Comparison of ENCODE assay signal across 10 mouse cellular contexts in the genomic region with DNA sequence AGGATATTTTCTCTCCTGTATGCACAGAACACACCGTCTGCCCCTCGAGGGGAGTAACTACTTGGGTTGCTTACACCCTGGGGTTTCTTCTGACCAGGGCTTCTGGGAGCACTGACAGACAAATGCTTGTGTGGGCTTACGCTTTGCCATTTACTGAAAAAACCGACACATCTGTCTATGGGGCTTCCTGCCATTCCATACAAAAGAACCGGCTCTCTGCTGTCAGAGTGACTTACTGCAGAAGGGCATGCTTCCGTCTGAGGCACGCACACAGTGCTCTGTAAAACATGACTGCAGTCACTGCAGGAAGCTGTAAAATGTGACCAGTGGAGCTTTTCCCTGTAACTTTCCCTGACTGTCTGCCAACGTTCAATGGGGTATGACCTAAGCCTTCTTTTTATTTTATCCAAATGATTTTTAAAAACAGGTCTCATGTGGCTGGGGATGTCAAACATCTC. TPM values are rescaled to one million over a fixed set of nuclear protein-coding genes. Genes with fewer than 3 reads are reported as not detected.
DNase-seq lines count a peak whose midpoint lies in the region; ATAC-seq and TF ChIP-seq lines count a peak whose summit lies in the region.
"Had no signal": no experiment of that assay in that cellular context is flagged by ENCODE, and none has a peak within 500 bp of the region (broad histone marks: within the 10 kb centered on the region; RNA-seq: fewer than 3 reads in every experiment).

No protein-coding gene starts in this region.

- DNase-seq in heart, postnatal 25 days (ENCODE audit: low spot score) = no peak
- DNase-seq in kidney, postnatal 25 days = peak; percentile 57 to 76
- no peak for DNase-seq in thymus, adult 2 months
- DNase-seq in liver, postnatal 0 days = no peak
- DNase-seq: cerebellum, adult 11-12 months had no signal

- 0 out of 2 replicates have a peak, but pooled peaks cover 7% of the 10 kb centered on the region for H3K4me1 ChIP-seq in heart, embryonic 11.5 days (ENCODE audit: control insufficient read depth, insufficient read depth, low read length)
- peaks cover 9 to 21% of the 10 kb centered on the region in 2 experiments for H3K4me1 ChIP-seq in heart, embryonic 14.5 days (ENCODE audit: control insufficient read depth in 2 of 2, insufficient read depth in 2 of 2, low read length in 2 of 2)
- H3K4me1 ChIP-seq in neural tube, embryonic 14.5 days (ENCODE audit: control insufficient read depth, insufficient read depth, low read length) = peaks cover 10% of the 10 kb centered on the region; the same call in 1 of the 2 replicates
- H3K4me1 ChIP-seq in thymus, adult 2 months (replicated peaks; ENCODE audit: control insufficient read depth, insufficient read depth, low read length) = no peaks in the 10 kb centered on the region
- no peaks in the 10 kb centered on the region for H3K4me1 ChIP-seq in liver, postnatal 0 days (ENCODE audit: insufficient read depth)
- H3K4me1 ChIP-seq: liver, embryonic 15.5 days had no signal

- no peak for ATAC-seq in heart, embryonic 11.5 days (replicated peaks; ENCODE audit: insufficient number of reproducible peaks, low FRiP score, low TSS enrichment)
- peak; percentile 78 for ATAC-seq in heart, embryonic 14.5 days (ENCODE audit: insufficient number of reproducible peaks, insufficient read depth, low FRiP score, low read depth)
- ATAC-seq in neural tube, embryonic 14.5 days (ENCODE audit: low read depth) = peak; percentile 54; the same call in 1 of the 2 replicates
- ATAC-seq in frontal cortex, adult (ENCODE audit: low TSS enrichment) = no peak
- ATAC-seq in liver, postnatal 0 days = no peak

- 34% methylated on average over 8 of the region's 8 CpGs for WGBS in heart, embryonic 11.5 days (ENCODE audit: insufficient replicate concordance)
- WGBS in heart, embryonic 14.5 days = 19% methylated on average over 8 of the region's 8 CpGs
- WGBS in neural tube, embryonic 14.5 days = 3% methylated on average over 8 of the region's 8 CpGs
- WGBS in thymus, adult 2 months = 21% methylated on average over 8 of the region's 8 CpGs
- 31% methylated on average over 8 of the region's 8 CpGs for WGBS in liver, postnatal 0 days (ENCODE audit: insufficient replicate concordance)

- no peak overlapping the region; the same call in 1 of the 2 replicates for H3K9ac ChIP-seq in heart, embryonic 11.5 days (ENCODE audit: low read depth, low read length)
- peak overlapping the region; percentile 30; the same call in 1 of the 2 replicates for H3K9ac ChIP-seq in heart, embryonic 14.5 days (ENCODE audit: low read length)
- no peak overlapping the region for H3K9ac ChIP-seq in neural tube, embryonic 14.5 days (replicated peaks; ENCODE audit: low read depth, low read length)
- H3K9ac ChIP-seq in liver, postnatal 0 days (replicated peaks) = no peak overlapping the region
- H3K9ac ChIP-seq: liver, embryonic 15.5 days had no signal

- no peaks in the 10 kb centered on the region for H3K36me3 ChIP-seq in heart, embryonic 11.5 days (ENCODE audit: control insufficient read depth, insufficient read depth, low read length)
- no peaks in the 10 kb centered on the region for H3K36me3 ChIP-seq in heart, embryonic 14.5 days (ENCODE audit: control insufficient read depth, insufficient read depth, low read length)
- H3K36me3 ChIP-seq in neural tube, embryonic 14.5 days (ENCODE audit: control insufficient read depth, insufficient read depth, low read length) = no peaks in the 10 kb centered on the region
- H3K36me3 ChIP-seq in thymus, adult 2 months (ENCODE audit: control insufficient read depth, insufficient read depth, low read length) = no peaks in the 10 kb centered on the region
- H3K36me3 ChIP-seq in liver, postnatal 0 days (replicated peaks; ENCODE audit: insufficient read depth, low read length) = no peaks in the 10 kb centered on the region
- H3K36me3 ChIP-seq: liver, embryonic 15.5 days had no signal

- no peak for TF ChIP-seq POLR2A in thymus, adult 2 months (IDR thresholded peaks at IDR 0.05; ENCODE audit: control insufficient read depth, extremely low read depth, insufficient read depth, low read length, poor library complexity)

- H3K4me2 ChIP-seq in heart, embryonic 11.5 days = no peak overlapping the region; the same call in 1 of the 2 replicates
- no peak overlapping the region for H3K4me2 ChIP-seq in heart, embryonic 14.5 days (ENCODE audit: low read length)
- no peak overlapping the region; the same call in 1 of the 2 replicates for H3K4me2 ChIP-seq in neural tube, embryonic 14.5 days (ENCODE audit: low read depth, low read length)
- H3K4me2 ChIP-seq in liver, postnatal 0 days (ENCODE audit: low read depth, low read length) = no peak overlapping the region
- H3K4me2 ChIP-seq: liver, embryonic 15.5 days had no signal

- intact Hi-C loops in heart, postnatal 25 days (cut with DNase I) = loop anchor here (5.0 kb wide), 1 partner anchor 218 kb away; no protein-coding TSS in a partner anchor

- H3K27ac ChIP-seq in heart, embryonic 11.5 days (ENCODE audit: low read depth, low read length) = peak overlapping the region; percentile 62
- peak overlapping the region; percentile 53 to 74 for H3K27ac ChIP-seq in heart, embryonic 14.5 days (replicated peaks in 1 of 2; ENCODE audit: control insufficient read depth in 1 of 2, insufficient read depth in 1 of 2, low read depth in 2 of 2, low read length in 2 of 2)
- H3K27ac ChIP-seq in neural tube, embryonic 14.5 days (ENCODE audit: low read depth, low read length) = no peak overlapping the region
- no peak overlapping the region for H3K27ac ChIP-seq in thymus, adult 2 months (ENCODE audit: control insufficient read depth, insufficient read depth, low read length)
- no peak overlapping the region; the same call in 1 of the 2 replicates for H3K27ac ChIP-seq in liver, postnatal 0 days (ENCODE audit: low read depth)
- H3K27ac ChIP-seq: liver, embryonic 15.5 days had no signal

- TF ChIP-seq CTCF in thymus, adult 2 months (IDR thresholded peaks at IDR 0.05; ENCODE audit: borderline replicate concordance, control insufficient read depth, extremely low read depth, insufficient read depth, low read length, poor library complexity) = no peak
- no peak for TF ChIP-seq CTCF in liver, postnatal 0 days (IDR thresholded peaks at IDR 0.05; ENCODE audit: low read depth)

- no peaks in the 10 kb centered on the region for H3K9me3 ChIP-seq in heart, embryonic 11.5 days (replicated peaks; ENCODE audit: control insufficient read depth, low read length)
- no peaks in the 10 kb centered on the region for H3K9me3 ChIP-seq in heart, embryonic 14.5 days (ENCODE audit: control insufficient read depth, low read length)
- H3K9me3 ChIP-seq in neural tube, embryonic 14.5 days (ENCODE audit: control insufficient read depth, low read length) = no peaks in the 10 kb centered on the region
- H3K9me3 ChIP-seq in liver, postnatal 0 days (ENCODE audit: low read length) = no peaks in the 10 kb centered on the region
- H3K9me3 ChIP-seq: liver, embryonic 15.5 days had no signal

- no peaks in the 10 kb centered on the region for H3K27me3 ChIP-seq in heart, embryonic 11.5 days (ENCODE audit: control insufficient read depth, insufficient read depth, low read length)
- H3K27me3 ChIP-seq in heart, embryonic 14.5 days (ENCODE audit: control insufficient read depth, insufficient read depth, low read length) = no peaks in the 10 kb centered on the region
- H3K27me3 ChIP-seq in neural tube, embryonic 14.5 days (ENCODE audit: control insufficient read depth, insufficient read depth, low read length) = no peaks in the 10 kb centered on the region
- no peaks in the 10 kb centered on the region for H3K27me3 ChIP-seq in thymus, adult 2 months (ENCODE audit: control insufficient read depth, insufficient read depth, low read length)
- H3K27me3 ChIP-seq in liver, postnatal 0 days (ENCODE audit: insufficient read depth, low read length) = no peaks in the 10 kb centered on the region

- no peak overlapping the region for H3K4me3 ChIP-seq in heart, embryonic 11.5 days (ENCODE audit: low read depth, low read length)
- no peak overlapping the region for H3K4me3 ChIP-seq in heart, embryonic 14.5 days (ENCODE audit: control insufficient read depth in 1 of 2, insufficient read depth in 1 of 2, low read depth in 1 of 2, low read length in 2 of 2)
- no peak overlapping the region for H3K4me3 ChIP-seq in neural tube, embryonic 14.5 days (ENCODE audit: low read depth, low read length)
- H3K4me3 ChIP-seq in thymus, adult 2 months (ENCODE audit: control insufficient read depth, insufficient read depth, low read length) = no peak overlapping the region
- no peak overlapping the region for H3K4me3 ChIP-seq in liver, postnatal 0 days (ENCODE audit: low read depth, low read length)
- H3K4me3 ChIP-seq: liver, embryonic 15.5 days had no signal

- TF ChIP-seq EP300 in liver, postnatal 0 days (IDR thresholded peaks at IDR 0.05; ENCODE audit: low read depth) = no peak

RNA-seq across cellular contexts. Expression of gene Tgif2, which starts 25.4 kb away (rescaled TPM):
- polyA plus RNA-seq in heart, embryonic 11.5 days (2014; fragmentation: Nextera tagmentation; extraction: Ambion mirVana) = 42.7 and 44.1 TPM in 2 replicates
- under 1 TPM; 0.75 to 0.95 TPM for total RNA-seq in heart, postnatal 25 days (2021)
- polyA plus RNA-seq in heart, embryonic 14.5 days (2014; fragmentation: Nextera tagmentation; extraction: Ambion mirVana) = 34.0 and 36.2 TPM in 2 replicates
- polyA plus RNA-seq in neural tube, embryonic 14.5 days (2014; fragmentation: Nextera tagmentation; extraction: Ambion mirVana) = 11.2 and 14.9 TPM in 2 replicates
- 28.7 and 37.2 TPM in 2 replicates for polyA plus RNA-seq in thymus, adult 2 months (2012; rRNA removed)
- 4.9 and 5.1 TPM in 2 replicates for polyA plus RNA-seq in liver, postnatal 0 days (2015; fragmentation: Nextera tagmentation; extraction: Ambion mirVana)

RNA-seq across cellular contexts. Expression of gene Myl9, which starts 39.2 kb away (rescaled TPM):
- 2,229 and 2,268 TPM in 2 replicates for polyA plus RNA-seq in heart, embryonic 11.5 days (2014; fragmentation: Nextera tagmentation; extraction: Ambion mirVana)
- 100 to 1,000 TPM; 200 to 205 TPM for total RNA-seq in heart, postnatal 25 days (2021)
- polyA plus RNA-seq in heart, embryonic 14.5 days (2014; fragmentation: Nextera tagmentation; extraction: Ambion mirVana) = 2,013 and 2,167 TPM in 2 replicates
- polyA plus RNA-seq in neural tube, embryonic 14.5 days (2014; fragmentation: Nextera tagmentation; extraction: Ambion mirVana) = 23.3 and 43.0 TPM in 2 replicates
- polyA plus RNA-seq in thymus, adult 2 months (2012; rRNA removed) = 32.3 and 32.4 TPM in 2 replicates
- 50.4 and 51.2 TPM in 2 replicates for polyA plus RNA-seq in liver, postnatal 0 days (2015; fragmentation: Nextera tagmentation; extraction: Ambion mirVana)

RNA-seq across cellular contexts. Expression of gene 4930518I15Rik, which starts 43.4 kb away (rescaled TPM):
- polyA plus RNA-seq in heart, embryonic 11.5 days (2014; fragmentation: Nextera tagmentation; extraction: Ambion mirVana) = 4.1 and 4.6 TPM in 2 replicates
- under 1 TPM; 0.57 to 0.89 TPM for total RNA-seq in heart, postnatal 25 days (2021)
- 3.9 and 6.2 TPM in 2 replicates for polyA plus RNA-seq in heart, embryonic 14.5 days (2014; fragmentation: Nextera tagmentation; extraction: Ambion mirVana)
- polyA plus RNA-seq in neural tube, embryonic 14.5 days (2014; fragmentation: Nextera tagmentation; extraction: Ambion mirVana) = 7.6 and 9.1 TPM in 2 replicates
- polyA plus RNA-seq in thymus, adult 2 months (2012; rRNA removed) = 2.3 and 2.8 TPM in 2 replicates
- polyA plus RNA-seq in liver, postnatal 0 days (2015; fragmentation: Nextera tagmentation; extraction: Ambion mirVana) = 1.2 and 1.8 TPM in 2 replicates

RNA-seq across cellular contexts. Expression of gene Rab5if, which starts 48.6 kb away (rescaled TPM):
- 191 TPM in 2 replicates for polyA plus RNA-seq in heart, embryonic 11.5 days (2014; fragmentation: Nextera tagmentation; extraction: Ambion mirVana)
- 100 to 1,000 TPM; 124 to 125 TPM for total RNA-seq in heart, postnatal 25 days (2021)
- 189 and 194 TPM in 2 replicates for polyA plus RNA-seq in heart, embryonic 14.5 days (2014; fragmentation: Nextera tagmentation; extraction: Ambion mirVana)
- polyA plus RNA-seq in neural tube, embryonic 14.5 days (2014; fragmentation: Nextera tagmentation; extraction: Ambion mirVana) = 165 and 168 TPM in 2 replicates
- 113 and 160 TPM in 2 replicates for polyA plus RNA-seq in thymus, adult 2 months (2012; rRNA removed)
- polyA plus RNA-seq in liver, postnatal 0 days (2015; fragmentation: Nextera tagmentation; extraction: Ambion mirVana) = 190 and 216 TPM in 2 replicates

Comparison
In these comparisons a context has a peak if more than half of its experiments do, and no peak if none do; other contexts are left out.
1. ATAC-seq: peak in heart, embryonic 14.5 days (single experiment) and neural tube, embryonic 14.5 days (single experiment); none in heart, embryonic 11.5 days (single experiment), frontal cortex, adult (single experiment) and liver, postnatal 0 days (single experiment).
2. H3K27ac ChIP-seq: peak in heart, embryonic 11.5 days (single experiment) and heart, embryonic 14.5 days (2 of 2); none in neural tube, embryonic 14.5 days (single experiment), thymus, adult 2 months (single experiment) and liver, postnatal 0 days (single experiment).
3. DNase-seq: peak in kidney, postnatal 25 days (2 of 2); none in heart, postnatal 25 days (single experiment), thymus, adult 2 months (single experiment) and liver, postnatal 0 days (single experiment).
4. RNA of gene Myl9, which starts 39.2 kb away (polyA plus RNA-seq): 2,229 to 2,268 TPM in heart, embryonic 11.5 days and 2,013 to 2,167 TPM in heart, embryonic 14.5 days; 50.4 to 51.2 TPM in liver, postnatal 0 days, 32.3 to 32.4 TPM in thymus, adult 2 months and 23.3 to 43.0 TPM in neural tube, embryonic 14.5 days; every median in the first group is over 10 times any median in the second.